Mouse (Mus musculus) G1E (cell line): ENCODE measurements around the gene Tap2. TPM values are rescaled to one million over a fixed set of nuclear protein-coding genes. Genes with fewer than 3 reads are reported as not detected.

Experiments used
- ATAC-seq: 2 replicates; pipeline ENCODE4 v1.8.0; 2016; ENCODE audit warnings: mild to moderate bottlenecking; ENCODE audit not compliant: insufficient number of reproducible peaks, poor library complexity, low FRiP score, severe bottlenecking; ENCODE audit errors: extremely low read depth
- DNase-seq: peaks from one replicate; pipeline ENCODE4 v3.0.0; 2012; ENCODE audit warnings: low spot score
- H3K27me3 ChIP-seq: 2 replicates; pipeline ENCODE4 v1.6.1; 2012; ENCODE audit warnings: mild to moderate bottlenecking, low read length, inconsistent platforms; ENCODE audit not compliant: insufficient read depth
- H3K36me3 ChIP-seq: replicated peaks from 2 replicates; pipeline ENCODE3; 2012; ENCODE audit warnings: mild to moderate bottlenecking, inconsistent platforms
- H3K4me1 ChIP-seq: 2 replicates; pipeline ENCODE4 v1.6.1; 2012; ENCODE audit warnings: low read depth, low read length, inconsistent platforms, mixed read lengths; ENCODE audit not compliant: insufficient read depth
- H3K4me3 ChIP-seq: 2 replicates; pipeline ENCODE4 v1.5.1; 2012; ENCODE audit warnings: low read depth, mild to moderate bottlenecking, inconsistent platforms, low read length, moderate library complexity, mixed read lengths
- H3K9me3 ChIP-seq: replicated peaks from 2 replicates; pipeline ENCODE4 v1.6.1; 2012; ENCODE audit warnings: inconsistent platforms
- CTCF ChIP-seq: IDR thresholded peaks from 2 replicates; pipeline ENCODE4 v1.5.1; 2012; ENCODE audit warnings: low read depth, low read length, inconsistent platforms, mixed read lengths
- GATA1 ChIP-seq: IDR thresholded peaks from 2 replicates; pipeline ENCODE4 v1.6.1; 2012; ENCODE audit warnings: borderline replicate concordance, low read length, inconsistent platforms, mixed read lengths
- GATA2 ChIP-seq: IDR thresholded peaks from 2 replicates; pipeline ENCODE4 v1.6.1; 2012; ENCODE audit warnings: low read depth, low read length, inconsistent platforms, borderline replicate concordance
- POLR2AphosphoS5 ChIP-seq: IDR thresholded peaks from 2 replicates; pipeline ENCODE4 v1.6.1; 2012; ENCODE audit warnings: low read depth, low read length, inconsistent platforms; ENCODE audit not compliant: insufficient replicate concordance
- TAL1 ChIP-seq: conservative IDR thresholded peaks from 2 replicates; pipeline ENCODE4 v1.6.1; 2012; ENCODE audit warnings: low read depth, low read length, inconsistent platforms, mixed read lengths
- polyA plus RNA-seq: library from polyadenylated mRNA; stranded (reverse); fragments of >175 nt; gene quantifications from 2 replicates; pipeline ENCODE4 v1.2.3, GENCODE M21; 2012
- total RNA-seq, 2 experiments: library from RNA; stranded (forward) in 1 of 2; stranded (reverse) in 1 of 2; fragments of 200-1000 nt in 1 of 2; fragments of >200 nt in 1 of 2; fragmentation: Nextera tagmentation in 1 of 2; gene quantifications; 2 replicates each; pipeline ENCODE4 v1.2.3; 2014 to 2017

Gene Tap2
- total and polyA plus RNA-seq, 3 experiments = 8.7 to 56.4 (median 13.4) TPM

DNA sequence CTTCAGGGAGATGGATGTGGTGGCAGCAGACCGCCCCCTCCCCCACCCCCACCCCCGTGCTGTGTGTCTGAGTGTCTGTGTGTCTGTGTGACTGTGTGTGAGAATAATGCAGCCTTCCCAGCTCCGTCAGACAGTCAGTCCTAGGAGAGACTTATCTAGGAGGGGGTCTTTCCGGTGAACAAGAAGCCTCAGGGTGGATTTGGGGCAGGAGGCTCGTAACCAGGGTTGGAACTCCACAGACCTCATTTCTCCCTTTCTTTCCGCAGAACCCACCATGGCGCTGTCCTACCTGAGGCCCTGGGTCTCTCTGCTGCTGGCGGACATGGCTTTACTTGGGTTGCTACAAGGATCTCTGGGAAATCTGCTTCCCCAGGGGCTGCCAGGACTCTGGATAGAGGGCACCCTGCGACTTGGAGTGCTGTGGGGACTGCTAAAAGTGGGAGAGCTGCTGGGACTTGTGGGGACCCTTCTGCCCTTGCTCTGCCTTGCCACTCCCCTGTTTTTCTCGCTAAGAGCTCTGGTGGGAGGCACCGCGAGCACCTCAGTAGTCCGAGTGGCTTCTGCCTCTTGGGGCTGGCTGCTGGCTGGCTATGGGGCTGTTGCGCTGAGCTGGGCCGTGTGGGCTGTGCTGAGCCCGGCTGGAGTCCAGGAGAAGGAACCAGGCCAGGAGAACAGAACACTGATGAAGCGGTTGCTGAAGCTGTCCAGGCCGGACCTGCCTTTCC lies 1.9 kb downstream of the Tap2 start:
- ATAC-seq = no peak

DNA sequence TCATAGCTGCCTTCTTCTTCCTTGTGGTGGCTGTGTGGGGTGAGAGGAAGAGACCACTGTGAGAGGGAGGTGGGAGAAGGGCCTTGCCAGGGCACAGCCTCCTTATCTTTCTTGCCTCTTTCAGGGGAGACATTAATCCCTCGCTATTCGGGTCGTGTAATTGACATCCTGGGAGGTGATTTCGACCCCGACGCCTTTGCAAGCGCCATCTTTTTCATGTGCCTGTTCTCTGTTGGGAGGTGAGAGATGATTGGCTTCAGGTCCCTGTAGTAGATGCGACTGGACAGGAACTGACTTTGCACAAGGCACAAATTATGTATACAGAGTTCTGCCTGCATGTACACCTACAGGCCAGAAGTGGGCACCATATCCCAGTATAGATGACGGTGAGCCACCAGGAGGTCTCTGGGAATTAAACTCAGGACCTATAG lies 2.4 kb downstream of the Tap2 start:
- peak overlapping the region; percentile 95; the same call in 1 of the 2 replicates for H3K4me3 ChIP-seq
- TF ChIP-seq TAL1 (no peak), POLR2AphosphoS5 (no peak), CTCF (peak; percentile 64), GATA2 (no peak), GATA1 (no peak)
- DNase-seq = peak; percentile 65
- peak; percentile 9; the same call in 1 of the 2 replicates for ATAC-seq
- peaks cover 5% of the 10 kb centered on the region; the same call in 1 of the 2 replicates for H3K27me3 ChIP-seq
- H3K4me1 ChIP-seq = peaks cover 70% of the 10 kb centered on the region
- peaks cover 39% of the 10 kb centered on the region for H3K36me3 ChIP-seq
- H3K9me3 ChIP-seq = peaks cover 3% of the 10 kb centered on the region

More for the DNA sequence above, 1.9 kb downstream of the Tap2 start:
- H3K4me1 ChIP-seq = peaks cover 64% of the 10 kb centered on the region
- H3K36me3 ChIP-seq = peaks cover 39% of the 10 kb centered on the region
- DNase-seq = peak; percentile 49
- no peak for TF ChIP-seq CTCF
- TF ChIP-seq TAL1 = no peak
- no peak for TF ChIP-seq GATA2
- no peak for TF ChIP-seq GATA1
- no peak for TF ChIP-seq POLR2AphosphoS5
- H3K9me3 ChIP-seq = peaks cover 3% of the 10 kb centered on the region
- peak overlapping the region; percentile 95 for H3K4me3 ChIP-seq
- peaks cover 5% of the 10 kb centered on the region; the same call in 1 of the 2 replicates for H3K27me3 ChIP-seq

DNA sequence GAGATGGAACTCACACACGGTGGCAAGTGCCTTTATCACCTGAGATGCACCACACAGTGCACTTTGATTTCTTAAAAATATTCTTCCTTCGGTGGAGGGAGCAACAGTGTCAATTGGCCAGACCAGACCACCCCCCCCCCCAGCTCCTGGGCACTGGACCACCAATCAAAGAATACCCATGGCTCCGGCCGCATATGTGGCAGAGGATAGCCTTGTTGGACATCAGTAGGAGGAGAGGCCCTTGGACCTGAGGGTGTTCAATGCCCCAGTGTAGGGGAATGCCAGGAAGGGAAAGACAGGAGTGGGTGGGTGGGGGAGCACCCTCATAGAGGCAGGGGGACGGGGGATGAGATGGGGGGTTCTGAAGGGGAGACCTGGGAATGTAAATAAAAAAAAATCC lies 3.4 kb downstream of the Tap2 start:
- Histone ChIP-seq H3K4me3 (no peak overlapping the region), H3K4me1 (peaks cover 71% of the 10 kb centered on the region), H3K27me3 (peaks cover 5% of the 10 kb centered on the region; the same call in 1 of the 2 replicates), H3K36me3 (peaks cover 45% of the 10 kb centered on the region), H3K9me3 (peaks cover 3% of the 10 kb centered on the region)
- ATAC-seq (no peak), DNase-seq (no peak)
- TF ChIP-seq GATA2 (no peak), CTCF (no peak), GATA1 (no peak)

DNA sequence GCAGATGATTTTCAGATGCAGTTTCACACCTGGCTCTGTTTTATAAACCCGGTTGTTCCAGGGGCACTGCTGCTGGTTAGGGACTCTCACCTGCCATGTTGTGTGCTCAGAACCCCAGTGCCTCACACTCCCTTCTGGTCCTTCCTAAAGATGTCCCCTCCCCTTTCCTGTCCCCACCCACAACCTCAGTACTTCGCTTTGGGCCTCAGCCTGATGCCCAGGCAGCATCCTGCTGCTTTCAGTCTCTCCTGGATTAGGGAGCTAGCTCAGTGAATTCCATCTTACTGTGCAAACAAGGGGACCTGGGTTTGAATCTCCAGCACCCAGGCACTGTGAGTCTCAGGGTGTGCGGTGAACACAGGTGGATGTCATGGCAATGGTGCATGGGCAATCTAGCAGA lies 4.1 kb downstream of the Tap2 start:
- DNase-seq (no peak), ATAC-seq (no peak)
- H3K4me1 ChIP-seq = peaks cover 73% of the 10 kb centered on the region
- no peak overlapping the region for H3K4me3 ChIP-seq
- H3K36me3 ChIP-seq = peaks cover 52% of the 10 kb centered on the region
- TF ChIP-seq CTCF (no peak), POLR2AphosphoS5 (no peak), GATA2 (no peak), TAL1 (no peak), GATA1 (no peak)
- peaks cover 5% of the 10 kb centered on the region; the same call in 1 of the 2 replicates for H3K27me3 ChIP-seq
- peaks cover 3% of the 10 kb centered on the region for H3K9me3 ChIP-seq

DNA sequence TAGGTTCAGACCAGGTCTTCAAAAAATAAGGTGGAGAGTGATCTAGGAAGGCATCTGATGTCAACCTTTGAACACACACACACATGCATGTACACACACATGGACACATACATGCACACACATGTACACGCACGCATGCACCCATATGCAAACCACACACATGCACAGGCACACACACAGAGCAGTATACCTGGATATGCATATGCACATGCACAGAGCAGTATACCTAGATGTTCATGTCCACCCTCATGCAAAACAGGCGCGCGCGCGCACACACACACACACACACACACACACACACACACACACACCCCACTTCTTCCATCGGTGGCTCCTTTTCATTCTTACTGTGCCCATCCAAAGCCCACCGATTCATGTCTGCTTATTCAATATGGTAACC lies 4.5 kb downstream of the Tap2 start:
- no peak for DNase-seq
- Histone ChIP-seq H3K27me3 (peaks cover 2% of the 10 kb centered on the region; the same call in 1 of the 2 replicates), H3K9me3 (peaks cover 3% of the 10 kb centered on the region), H3K4me3 (no peak overlapping the region), H3K36me3 (peaks cover 55% of the 10 kb centered on the region), H3K4me1 (peaks cover 73% of the 10 kb centered on the region)
- no peak for ATAC-seq
- TF ChIP-seq GATA1 (no peak), CTCF (no peak), POLR2AphosphoS5 (no peak), GATA2 (no peak), TAL1 (no peak)

DNA sequence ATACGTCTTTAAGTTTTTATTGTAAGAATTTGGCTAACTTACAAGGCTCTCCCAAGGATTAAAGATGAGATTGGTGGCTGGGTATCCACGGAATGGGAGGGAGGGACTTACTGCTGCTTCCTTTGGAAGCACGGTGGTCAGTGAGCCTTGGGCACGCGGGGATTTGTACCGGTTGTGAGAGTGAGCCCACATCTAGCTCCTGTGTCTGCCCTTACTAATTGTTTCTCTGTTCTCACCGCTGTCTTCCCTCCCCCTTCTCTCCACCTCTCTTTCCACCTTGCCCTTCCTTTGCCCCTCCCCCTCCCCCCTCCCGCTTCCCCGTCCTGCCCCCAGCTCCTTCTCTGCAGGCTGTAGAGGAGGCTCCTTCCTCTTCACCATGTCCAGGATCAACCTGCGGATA lies 5.1 kb downstream of the Tap2 start:
- H3K4me3 ChIP-seq = no peak overlapping the region; the same call in 1 of the 2 replicates
- ATAC-seq = no peak
- peaks cover 60% of the 10 kb centered on the region for H3K36me3 ChIP-seq
- TF ChIP-seq CTCF (no peak), POLR2AphosphoS5 (no peak), GATA2 (no peak), TAL1 (no peak), GATA1 (no peak)
- H3K9me3 ChIP-seq = peaks cover 3% of the 10 kb centered on the region
- no peak for DNase-seq
- H3K4me1 ChIP-seq = peaks cover 73% of the 10 kb centered on the region
- H3K27me3 ChIP-seq = no peaks in the 10 kb centered on the region
